Comparison of ENCODE assay signal across 10 mouse cellular contexts in the genomic region with DNA sequence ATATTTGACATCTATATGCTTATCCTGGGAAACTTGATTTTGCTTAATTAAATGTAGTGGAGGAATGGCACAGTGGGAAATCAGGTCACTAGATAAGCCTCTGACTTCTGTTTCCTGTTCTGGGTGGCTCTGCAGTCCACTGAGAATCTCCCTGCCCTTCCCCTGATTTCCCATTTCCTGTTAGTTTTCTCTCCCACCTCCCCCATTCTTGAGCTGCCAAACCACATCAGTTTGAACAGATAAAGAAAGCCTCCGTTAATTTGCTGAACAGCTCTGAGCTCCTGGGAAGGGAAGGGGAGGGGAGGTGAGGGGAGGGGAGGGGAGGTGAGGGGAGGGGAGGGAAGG. TPM values are rescaled to one million over a fixed set of nuclear protein-coding genes. Genes with fewer than 3 reads are reported as not detected.
DNase-seq lines count a peak whose midpoint lies in the region; ATAC-seq and TF ChIP-seq lines count a peak whose summit lies in the region.
"Had no signal": no experiment of that assay in that cellular context is flagged by ENCODE, and none has a peak within 500 bp of the region (broad histone marks: within the 10 kb centered on the region; RNA-seq: fewer than 3 reads in every experiment).

No protein-coding gene starts in this region.

- H3K4me2 ChIP-seq in forebrain, embryonic 14.5 days (ENCODE audit: low read length): no peak overlapping the region
- H3K4me2 ChIP-seq in forebrain, embryonic 15.5 days (replicated peaks): no peak overlapping the region
- no peak overlapping the region for H3K4me2 ChIP-seq in forebrain, embryonic 16.5 days (ENCODE audit: low read length)
- no peak overlapping the region for H3K4me2 ChIP-seq in hindbrain, postnatal 0 days (ENCODE audit: low read depth, low read length)
- H3K4me2 ChIP-seq in midbrain, postnatal 0 days (ENCODE audit: low read depth, low read length, poor library complexity, severe bottlenecking): no peak overlapping the region

- TF ChIP-seq CTCF in hindbrain, postnatal 0 days (IDR thresholded peaks at IDR 0.05; ENCODE audit: low read depth): no peak
- no peak for TF ChIP-seq CTCF in midbrain, postnatal 0 days (IDR thresholded peaks at IDR 0.05)

- no peak for ATAC-seq in forebrain, embryonic 14.5 days
- no peak; the same call in 1 of the 2 replicates for ATAC-seq in forebrain, embryonic 15.5 days (replicated peaks)
- peak; percentile 25; the same call in 1 of the 2 replicates for ATAC-seq in forebrain, embryonic 16.5 days
- 0 out of 2 replicates have a peak, but pooled peaks have one; percentile 7 for ATAC-seq in hindbrain, postnatal 0 days
- ATAC-seq in midbrain, postnatal 0 days (ENCODE audit: low FRiP score): no peak
- ATAC-seq in erythroid progenitor cell, adult 5-6 weeks (replicated peaks; ENCODE audit: low FRiP score, poor library complexity, severe bottlenecking): no peak

- H3K27me3 ChIP-seq in forebrain, embryonic 14.5 days (replicated peaks; ENCODE audit: control insufficient read depth, insufficient read depth, low read length): no peaks in the 10 kb centered on the region
- no peaks in the 10 kb centered on the region for H3K27me3 ChIP-seq in forebrain, embryonic 15.5 days
- H3K27me3 ChIP-seq in forebrain, embryonic 16.5 days (replicated peaks; ENCODE audit: control insufficient read depth, insufficient read depth, low read length): no peaks in the 10 kb centered on the region
- H3K27me3 ChIP-seq in hindbrain, postnatal 0 days (ENCODE audit: insufficient read depth, low read length): no peaks in the 10 kb centered on the region
- H3K27me3 ChIP-seq in midbrain, postnatal 0 days (ENCODE audit: insufficient read depth, low read length): no peaks in the 10 kb centered on the region

- no peak overlapping the region for H3K9ac ChIP-seq in forebrain, embryonic 14.5 days (ENCODE audit: low read length)
- no peak overlapping the region for H3K9ac ChIP-seq in forebrain, embryonic 15.5 days (replicated peaks)
- no peak overlapping the region for H3K9ac ChIP-seq in forebrain, embryonic 16.5 days (replicated peaks; ENCODE audit: low read depth, low read length)
- no peak overlapping the region for H3K9ac ChIP-seq in hindbrain, postnatal 0 days (replicated peaks; ENCODE audit: low read length)
- H3K9ac ChIP-seq in midbrain, postnatal 0 days (replicated peaks; ENCODE audit: low read length, poor library complexity, severe bottlenecking): no peak overlapping the region

- H3K36me3 ChIP-seq in forebrain, embryonic 14.5 days (ENCODE audit: control insufficient read depth, insufficient read depth, low read length): peaks cover 22% of the 10 kb centered on the region
- H3K36me3 ChIP-seq in forebrain, embryonic 15.5 days: peaks cover 15% of the 10 kb centered on the region
- H3K36me3 ChIP-seq in forebrain, embryonic 16.5 days (ENCODE audit: control insufficient read depth, insufficient read depth): peaks cover 15% of the 10 kb centered on the region
- peaks cover 12% of the 10 kb centered on the region for H3K36me3 ChIP-seq in hindbrain, postnatal 0 days (ENCODE audit: insufficient read depth, low read length)
- H3K36me3 ChIP-seq in midbrain, postnatal 0 days (ENCODE audit: insufficient read depth, low read length): peaks cover 16% of the 10 kb centered on the region

- H3K4me1 ChIP-seq in forebrain, embryonic 14.5 days (ENCODE audit: control insufficient read depth, insufficient read depth, low read length): 0 out of 2 replicates have a peak, but pooled peaks cover 3% of the 10 kb centered on the region
- H3K4me1 ChIP-seq in forebrain, embryonic 15.5 days: peaks cover 13% of the 10 kb centered on the region; the same call in 1 of the 2 replicates
- peaks cover 15% of the 10 kb centered on the region for H3K4me1 ChIP-seq in forebrain, embryonic 16.5 days (replicated peaks; ENCODE audit: control insufficient read depth, insufficient read depth, low read length)
- peaks cover 7% of the 10 kb centered on the region; the same call in 1 of the 2 replicates for H3K4me1 ChIP-seq in hindbrain, postnatal 0 days (ENCODE audit: insufficient read depth, low read length)
- H3K4me1 ChIP-seq in midbrain, postnatal 0 days (ENCODE audit: insufficient read depth, low read length): peaks cover 13% of the 10 kb centered on the region

- no peaks in the 10 kb centered on the region for H3K9me3 ChIP-seq in forebrain, embryonic 14.5 days (replicated peaks; ENCODE audit: control insufficient read depth, low read length)
- no peaks in the 10 kb centered on the region for H3K9me3 ChIP-seq in forebrain, embryonic 15.5 days
- no peaks in the 10 kb centered on the region for H3K9me3 ChIP-seq in forebrain, embryonic 16.5 days (ENCODE audit: control insufficient read depth, low read length)
- H3K9me3 ChIP-seq in hindbrain, postnatal 0 days (ENCODE audit: low read length): no peaks in the 10 kb centered on the region
- no peaks in the 10 kb centered on the region for H3K9me3 ChIP-seq in midbrain, postnatal 0 days (ENCODE audit: low read length)

- peak; percentile 50 for DNase-seq in forebrain, embryonic 14.5 days (ENCODE audit: low spot score)
- DNase-seq in hindbrain, postnatal 0 days (ENCODE audit: low spot score): no peak
- DNase-seq in midbrain, postnatal 0 days (ENCODE audit: low spot score): no peak
- no peak for DNase-seq in layer of hippocampus, postnatal 36 days
- no peak for DNase-seq in gastrocnemius, adult 18-20 months (ENCODE audit: low spot score)
- DNase-seq: layer of hippocampus, adult 9-11 months had no signal

- H3K27ac ChIP-seq in forebrain, embryonic 14.5 days (ENCODE audit: low read depth, low read length): 0 out of 2 replicates have a peak overlapping the region, but pooled peaks have one; percentile 5
- H3K27ac ChIP-seq in forebrain, embryonic 15.5 days (replicated peaks): no peak overlapping the region; the same call in 1 of the 2 replicates
- H3K27ac ChIP-seq in forebrain, embryonic 16.5 days (ENCODE audit: low read length): no peak overlapping the region; the same call in 1 of the 2 replicates
- H3K27ac ChIP-seq in hindbrain, postnatal 0 days: peak overlapping the region; percentile 60; the same call in 1 of the 2 replicates
- peak overlapping the region; percentile 62; the same call in 1 of the 2 replicates for H3K27ac ChIP-seq in midbrain, postnatal 0 days (ENCODE audit: low read depth, low read length)

- H3K4me3 ChIP-seq in forebrain, embryonic 14.5 days (ENCODE audit: low read depth, low read length): no peak overlapping the region
- no peak overlapping the region for H3K4me3 ChIP-seq in forebrain, embryonic 15.5 days
- H3K4me3 ChIP-seq in forebrain, embryonic 16.5 days (replicated peaks; ENCODE audit: low read length): no peak overlapping the region
- no peak overlapping the region for H3K4me3 ChIP-seq in hindbrain, postnatal 0 days (ENCODE audit: low read length)
- no peak overlapping the region for H3K4me3 ChIP-seq in midbrain, postnatal 0 days (ENCODE audit: low read depth, low read length)
- H3K4me3 ChIP-seq: myocyte had no signal

- 0% methylated on average over 1 of the region's 1 CpGs for WGBS in forebrain, embryonic 14.5 days
- no CpG with 5 or more reads among the region's 1 CpGs for WGBS in forebrain, embryonic 15.5 days
- WGBS in forebrain, embryonic 16.5 days: no CpG with 5 or more reads among the region's 1 CpGs
- 0% methylated on average over 1 of the region's 1 CpGs for WGBS in hindbrain, postnatal 0 days
- 0% methylated on average over 1 of the region's 1 CpGs for WGBS in midbrain, postnatal 0 days

RNA-seq across cellular contexts. Expression of a gene that starts 51.8 kb away (rescaled TPM):
- polyA plus RNA-seq in forebrain, embryonic 14.5 days (2014; fragmentation: Nextera tagmentation; extraction: Ambion mirVana): 26.4 and 29.5 TPM in 2 replicates
- polyA plus RNA-seq in forebrain, embryonic 15.5 days (2015; fragmentation: Nextera tagmentation; extraction: Ambion mirVana): 22.1 and 23.2 TPM in 2 replicates
- 24.8 and 27.2 TPM in 2 replicates for polyA plus RNA-seq in forebrain, embryonic 16.5 days (2015; fragmentation: Nextera tagmentation; extraction: Ambion mirVana)
- total RNA-seq in hindbrain, postnatal 0 days (2014; rRNA removed): 12.7 and 13.9 TPM in 2 replicates
- 21.1 and 21.5 TPM in 2 replicates for polyA plus RNA-seq in hindbrain, postnatal 0 days (2015; fragmentation: Nextera tagmentation; extraction: Ambion mirVana)
- total RNA-seq in midbrain, postnatal 0 days (2014; rRNA removed): 17.6 and 26.2 TPM in 2 replicates
- polyA plus RNA-seq in midbrain, postnatal 0 days (2015; fragmentation: Nextera tagmentation; extraction: Ambion mirVana): 19.1 and 23.5 TPM in 2 replicates
- 10 to 100 TPM; 18.9 to 19.2 TPM for total RNA-seq in layer of hippocampus, postnatal 36 days (2021)
- total RNA-seq in erythroid progenitor cell, adult 5-6 weeks (2015; ENCODE audit: low replicate concordance): 6.7 and 25.6 TPM in 2 replicates
- 0.45 and 3.1 TPM in 2 replicates for total RNA-seq in erythroid progenitor cell, adult 5-6 weeks (2017; ENCODE audit: low replicate concordance)
- total RNA-seq in gastrocnemius, adult 18-20 months (2021): 1 to 10 TPM; 8.4 to 9.0 TPM

Comparison
In these comparisons a context has a peak if more than half of its experiments do, and no peak if none do; other contexts are left out.
1. ATAC-seq: peak in forebrain, embryonic 16.5 days (single experiment) and hindbrain, postnatal 0 days (single experiment); none in forebrain, embryonic 14.5 days (single experiment), forebrain, embryonic 15.5 days (single experiment), midbrain, postnatal 0 days (single experiment) and erythroid progenitor cell, adult 5-6 weeks (single experiment).
2. H3K27ac ChIP-seq: peak in forebrain, embryonic 14.5 days (single experiment), hindbrain, postnatal 0 days (single experiment) and midbrain, postnatal 0 days (single experiment); none in forebrain, embryonic 15.5 days (single experiment) and forebrain, embryonic 16.5 days (single experiment).